Mouse (Mus musculus): ENCODE results near the gene Heatr4. TPM values are rescaled to one million over a fixed set of nuclear protein-coding genes. Genes with fewer than 3 reads are reported as not detected.
"Not testable (repeated sequence)": the region's sequence is repeated elsewhere in the genome, so short reads cannot be mapped to it uniquely, and the experiment has no call there.

Gene Heatr4
- total RNA-seq, 2 experiments from 2014 or later: 0.17 TPM; not detected in 1

GRCm38 (mm10) chr12:83999237-83999636 is 14.6 kb upstream of the Heatr4 start:
- DNase-seq: peak; percentile 91 to 92
- intact Hi-C loops (cut with DNase I): not testable (repeated sequence)

DNA sequence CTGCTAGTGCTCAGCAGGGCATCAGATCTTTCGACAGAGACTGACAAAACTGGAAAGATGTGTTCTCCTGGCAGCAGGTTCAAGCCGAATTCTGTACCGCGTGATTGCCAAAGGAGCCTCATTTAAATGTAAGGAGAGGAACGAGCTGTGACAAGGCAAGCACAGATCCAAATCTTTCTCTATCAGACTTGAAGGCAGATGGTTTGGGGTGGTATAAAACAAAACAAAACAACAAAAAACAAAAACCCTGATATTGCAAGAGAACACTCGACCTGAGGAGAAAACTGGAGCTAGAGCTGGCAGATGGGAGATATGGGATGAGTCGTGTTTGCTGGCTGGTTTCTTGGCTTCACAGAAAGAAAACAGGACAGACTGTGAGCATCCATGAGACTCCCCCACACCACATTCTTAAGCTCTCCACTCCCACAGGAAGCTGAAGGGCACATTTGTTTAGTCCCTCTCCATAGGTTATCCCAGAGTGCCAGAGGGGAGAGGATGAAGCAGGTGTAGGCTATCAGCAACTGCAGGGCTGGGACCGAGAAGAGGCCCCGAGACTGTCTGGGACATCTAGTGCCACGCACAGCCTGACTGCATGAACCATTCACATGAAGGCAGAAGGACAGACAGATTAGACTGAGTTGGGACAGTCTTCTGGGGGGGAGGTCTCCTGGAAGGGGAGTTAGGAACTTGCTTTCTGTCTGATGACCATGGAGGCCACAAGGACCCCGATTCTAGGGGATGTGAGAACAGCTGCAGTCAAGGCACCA is 13.9 kb upstream of the Heatr4 start:
- DNase-seq: no peak
- intact Hi-C loops (cut with DNase I): no loop called here

- intact Hi-C loops (cut with DNase I): no loop called here
- DNase-seq: no peak
These were observed 12.6 kb upstream of the Heatr4 start for GRCm38 (mm10) chr12:83997221-83997620.

- no peak for DNase-seq
- intact Hi-C loops (cut with DNase I): no loop called here
These were observed 4.7 kb upstream of the Heatr4 start for GRCm38 (mm10) chr12:83989378-83989777.

DNA sequence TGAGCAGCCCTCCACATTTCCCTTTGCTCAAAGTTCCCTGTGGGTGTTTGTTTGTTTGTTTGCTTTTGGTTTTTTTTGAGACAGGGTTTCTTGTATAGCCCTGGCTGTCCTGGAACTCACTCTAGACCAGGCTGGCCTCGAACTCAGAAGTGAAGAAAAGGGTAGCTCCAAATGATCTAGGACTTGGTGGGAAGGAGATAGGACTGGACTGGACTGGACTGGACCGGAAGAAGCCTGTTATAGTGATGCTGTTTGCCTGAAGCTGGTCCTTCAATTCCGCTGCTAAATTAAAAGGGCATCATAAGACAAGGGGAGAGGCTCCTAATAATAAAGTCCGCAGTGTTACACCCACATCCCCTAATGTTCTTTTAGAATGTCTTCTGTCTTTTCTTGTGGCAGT is 3.8 kb upstream of the Heatr4 start:
- DNase-seq: no peak
- intact Hi-C loops (cut with DNase I): no loop called here

DNA sequence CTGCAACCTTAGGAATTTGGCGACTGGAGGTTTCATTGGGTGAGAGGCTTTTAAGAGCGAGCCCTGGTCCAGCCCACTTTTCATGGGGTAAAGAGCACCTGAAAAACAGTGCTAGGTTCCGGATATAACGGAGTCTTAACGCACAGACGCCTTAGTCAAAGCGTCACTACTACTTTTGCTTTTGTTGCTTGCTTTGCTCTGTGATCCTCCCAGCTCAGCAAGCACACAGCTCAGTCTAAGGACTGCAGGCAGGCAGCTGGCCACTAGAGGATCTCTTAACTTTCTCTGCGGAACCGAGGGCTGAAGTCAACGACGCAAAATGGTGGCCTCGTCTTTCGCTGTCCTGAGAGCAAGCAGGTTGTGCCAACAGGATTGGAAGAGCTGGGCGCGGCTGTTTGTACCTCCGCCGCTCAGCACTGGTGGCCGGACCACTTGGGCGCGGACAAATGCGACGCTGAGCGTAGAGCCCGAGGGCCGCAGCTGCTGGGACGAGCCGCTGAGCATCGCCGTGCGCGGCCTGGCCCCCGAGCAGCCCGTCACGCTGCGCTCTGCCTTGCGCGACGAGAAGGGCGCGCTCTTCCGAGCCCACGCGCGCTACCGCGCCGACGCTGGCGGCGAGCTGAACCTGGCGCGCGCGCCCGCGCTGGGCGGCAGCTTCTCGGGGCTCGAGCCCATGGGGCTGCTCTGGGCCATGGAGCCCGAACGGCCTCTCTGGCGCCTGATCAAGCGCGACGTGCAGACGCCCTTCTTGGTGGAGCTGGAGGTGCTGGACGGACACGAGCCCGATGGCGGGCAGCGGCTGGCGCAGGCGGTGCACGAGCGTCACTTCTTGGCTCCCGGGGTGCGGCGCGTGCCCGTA is 3.2 kb upstream of the Heatr4 start, which contains the start of gene Acot2:
Gene Acot2 (plus strand): TSS at position 279 of the 859 bp plus-strand sequence.
- DNase-seq: peak; percentile 88 to 89
- intact Hi-C loops (cut with DNase I): loop anchor here (2.0 kb wide), 1 partner anchor 43 kb away; no protein-coding TSS in a partner anchor

DNA sequence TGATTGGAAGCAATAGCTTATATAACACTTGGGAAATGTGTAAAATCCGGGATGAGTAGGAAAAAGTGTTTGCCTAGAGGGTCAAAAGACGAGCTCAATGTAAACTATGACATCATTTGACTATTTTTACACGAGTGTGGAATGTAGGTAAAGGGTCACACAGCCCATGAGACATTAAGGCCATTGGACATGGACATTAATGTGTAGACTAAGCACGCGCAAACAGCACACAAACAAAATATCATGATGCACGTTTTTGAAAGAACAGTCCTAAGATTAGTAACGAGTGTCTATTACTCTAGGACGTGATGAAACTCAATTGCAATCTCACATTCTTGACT is 2.6 kb upstream of the Heatr4 start:
- DNase-seq: no peak
- intact Hi-C loops (cut with DNase I): loop anchor here (2.0 kb wide), 1 partner anchor 44 kb away; no protein-coding TSS in a partner anchor

DNA sequence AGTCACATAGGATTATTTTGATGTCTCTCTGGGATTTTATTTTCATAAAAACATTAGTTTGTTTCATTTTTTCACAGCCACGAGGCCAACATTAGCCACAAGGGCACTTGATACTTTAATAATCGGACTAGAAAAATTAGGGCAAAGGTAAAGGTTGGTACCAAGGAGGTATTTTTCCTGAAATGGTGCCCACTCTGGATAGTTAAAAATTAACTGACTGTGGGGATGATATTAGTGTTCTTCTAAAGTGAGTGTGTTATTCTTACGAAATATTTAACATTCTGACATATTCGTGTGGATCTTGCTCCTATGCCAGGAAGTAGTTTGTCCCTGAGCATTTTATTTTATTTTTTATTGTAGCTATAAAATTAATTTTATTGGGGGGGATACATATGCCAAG is 3.0 kb downstream of the Heatr4 start:
- DNase-seq: no peak
- intact Hi-C loops (cut with DNase I): no loop called here

- intact Hi-C loops (cut with DNase I): loop anchor here (10.0 kb wide), 2 partner anchors 156 to 266 kb away; no protein-coding TSS in a partner anchor
- DNase-seq: no peak
These were observed 5.8 kb downstream of the Heatr4 start for GRCm38 (mm10) chr12:83978862-83979261.

DNA sequence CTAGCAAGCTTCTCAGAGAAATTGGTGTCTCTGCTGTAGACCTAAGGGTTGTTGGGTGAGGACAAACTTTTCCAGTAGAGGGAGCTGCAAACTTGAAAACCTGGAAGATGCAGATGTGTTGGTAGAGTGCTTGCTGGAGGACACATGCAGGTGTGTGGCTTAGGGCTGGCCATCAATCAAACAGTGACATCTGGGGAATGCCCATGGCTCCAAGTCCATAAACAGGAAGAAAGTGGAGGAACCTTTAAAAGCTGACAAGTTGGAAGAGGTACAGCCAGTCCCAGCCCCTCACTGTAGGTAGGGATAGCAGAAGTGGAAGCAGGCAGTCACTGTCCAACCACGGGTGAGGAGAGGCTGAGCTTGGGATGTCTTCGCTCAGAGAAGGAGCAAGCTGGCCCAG is 12.5 kb downstream of the Heatr4 start:
- intact Hi-C loops (cut with DNase I): loop anchor here (1.0 to 10.0 kb wide), 4 partner anchors 59 to 273 kb away; no protein-coding TSS in a partner anchor
- DNase-seq: peak; percentile 67 to 75

GRCm38 (mm10) chr12:83965235-83965634 is 19.4 kb downstream of the Heatr4 start:
- intact Hi-C loops (cut with DNase I): no loop called here
- DNase-seq: no peak

GRCm38 (mm10) chr12:83958278-83958677 is 26.4 kb downstream of the Heatr4 start:
- DNase-seq: no peak
- intact Hi-C loops (cut with DNase I): no loop called here

DNA sequence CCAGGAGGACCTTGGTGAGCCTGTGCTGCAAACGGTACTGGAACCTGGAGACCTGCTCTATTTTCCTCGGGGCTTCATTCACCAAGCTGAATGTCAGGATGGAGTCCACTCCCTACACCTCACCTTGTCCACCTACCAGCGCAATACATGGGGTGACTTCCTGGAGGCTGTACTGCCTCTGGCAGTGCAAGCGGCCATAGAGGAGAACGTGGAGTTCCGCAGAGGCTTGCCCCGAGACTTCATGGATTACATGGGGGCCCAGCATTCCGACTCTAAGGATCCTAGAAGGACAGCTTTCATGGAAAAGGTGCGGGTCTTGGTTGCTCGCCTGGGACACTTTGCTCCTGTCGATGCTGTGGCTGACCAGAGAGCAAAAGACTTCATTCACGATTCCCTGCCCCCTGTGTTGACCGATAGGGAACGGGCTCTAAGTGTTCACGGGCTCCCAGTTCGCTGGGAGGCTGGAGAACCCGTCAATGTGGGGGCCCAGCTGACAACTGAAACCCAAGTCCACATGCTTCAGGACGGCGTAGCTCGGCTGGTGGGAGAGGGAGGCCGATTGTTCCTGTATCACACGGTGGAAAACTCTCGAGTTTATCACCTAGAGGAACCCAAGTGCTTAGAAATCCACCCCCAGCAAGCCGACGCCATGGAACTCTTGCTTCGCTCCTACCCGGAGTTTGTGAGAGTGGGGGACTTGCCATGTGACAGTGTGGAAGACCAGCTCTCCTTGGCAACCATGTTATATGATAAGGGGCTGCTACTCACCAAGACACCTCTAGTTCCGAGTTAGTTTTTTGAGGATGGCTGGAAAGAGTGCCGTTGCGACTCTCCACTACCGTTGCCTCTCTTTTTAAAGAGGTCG is 32.7 kb downstream of the Heatr4 start:
- DNase-seq: no peak
- intact Hi-C loops (cut with DNase I): no loop called here

- intact Hi-C loops (cut with DNase I): no loop called here
- peak; percentile 40 to 49 for DNase-seq
These were observed 33.6 kb downstream of the Heatr4 start for GRCm38 (mm10) chr12:83950840-83951701.

DNA sequence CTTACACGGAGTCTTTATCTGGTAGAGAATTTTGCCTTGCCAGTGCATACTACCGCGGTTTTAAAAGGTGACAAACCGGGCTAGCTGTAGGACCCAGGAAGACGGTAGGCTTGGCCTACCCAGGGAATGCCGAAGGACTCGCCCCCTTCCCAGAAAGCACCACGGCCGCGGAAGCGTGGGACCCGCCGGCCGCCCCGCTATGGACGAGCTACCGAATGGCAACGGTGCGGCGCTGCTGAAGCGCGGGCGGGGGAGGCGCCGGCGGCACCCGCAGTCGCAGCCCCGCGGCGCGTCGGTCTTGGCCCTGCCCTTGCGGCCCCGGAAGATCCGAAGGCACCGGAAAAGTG is 34.2 kb downstream of the Heatr4 start, which contains the start of gene Riox1:
Gene Riox1 (plus strand): TSS at position 116 of the 347 bp plus-strand sequence.
- intact Hi-C loops (cut with DNase I): no loop called here
- DNase-seq: peak; percentile 87 to 90

GRCm38 (mm10) chr12:83949776-83950492 is 34.7 kb downstream of the Heatr4 start:
- no peak for DNase-seq
- intact Hi-C loops (cut with DNase I): loop anchor here (2.0 kb wide), 1 partner anchor 27 kb away; no protein-coding TSS in a partner anchor

- no peak for DNase-seq
These were observed 35.6 kb downstream of the Heatr4 start for GRCm38 (mm10) chr12:83949043-83949442.

DNA sequence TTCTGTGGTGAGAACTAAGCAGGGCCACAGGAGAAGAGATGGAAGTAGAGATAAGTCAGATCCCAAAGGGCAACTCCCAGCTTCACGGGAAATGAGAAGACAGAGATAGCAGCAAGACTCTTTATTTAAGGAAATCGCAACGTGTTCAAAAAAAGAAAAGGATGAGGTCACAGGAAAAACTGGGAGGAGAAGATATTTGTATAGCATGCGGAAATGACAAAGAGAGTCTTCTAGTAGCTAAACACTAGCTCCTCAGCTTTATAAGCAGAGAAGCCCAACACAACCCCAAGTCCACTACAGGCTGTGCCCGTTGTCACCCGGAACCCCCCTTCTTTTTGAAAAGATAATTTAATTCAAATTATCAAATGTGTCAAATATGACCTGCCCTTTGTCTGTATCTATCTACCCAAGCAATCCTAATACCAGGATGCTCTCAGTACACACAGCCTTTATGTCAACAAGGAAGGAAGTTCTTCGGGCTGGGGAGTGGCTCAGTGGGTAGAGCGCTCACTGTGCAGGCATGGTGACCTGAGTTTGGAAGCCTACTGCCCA is 37.3 kb downstream of the Heatr4 start:
- intact Hi-C loops (cut with DNase I): loop anchor here (2.0 kb wide), 1 partner anchor 19 kb away; no protein-coding TSS in a partner anchor
- peak in 1 of 2 experiments; percentile 23 for DNase-seq

More at GRCm38 (mm10) chr12:83949043-83949442, 35.6 kb downstream of the Heatr4 start:
- intact Hi-C loops (cut with DNase I): loop anchor here (2.0 kb wide), 1 partner anchor 26 kb away; no protein-coding TSS in a partner anchor
